Mouse (Mus musculus): Measurements from ENCODE around the gene Hdac4. TPM values are rescaled to one million over a fixed set of nuclear protein-coding genes. Genes with fewer than 3 reads are reported as not detected.
A peak's percentile ranks its signal among the peaks of the same experiment; 100 is the strongest.

The Hdac4 gene
- polyA plus RNA-seq, 1 experiment from 2014 or later = 32.7 TPM

DNA sequence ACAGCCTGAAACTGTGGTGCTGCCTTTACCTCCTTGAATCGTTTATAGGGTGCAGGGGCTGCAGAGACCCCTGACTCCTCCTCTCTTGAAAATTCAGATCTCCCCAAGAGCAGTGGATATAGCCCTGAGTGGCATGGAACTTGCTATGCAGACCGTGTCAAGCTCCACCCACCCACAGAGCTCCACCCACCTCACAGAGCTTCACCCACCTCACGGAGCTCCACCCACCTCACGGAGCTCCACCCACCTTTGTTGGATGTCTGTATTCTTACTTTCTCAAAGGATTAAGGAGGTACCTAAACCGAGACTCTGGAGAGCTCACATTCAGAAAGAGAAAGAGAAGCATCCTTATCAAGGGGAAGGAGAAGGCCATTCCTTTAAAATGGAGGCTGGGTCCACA is 279.5 kb downstream of the Hdac4 start:
- no peak overlapping the region for H3K4me2 ChIP-seq (ENCODE audit: low read depth)
- H3K27me3 ChIP-seq (ENCODE audit: control insufficient read depth, insufficient read depth, low read length) = no peaks in the 10 kb centered on the region
- no peak overlapping the region for H3K27ac ChIP-seq (ENCODE audit: low read depth, low read length)
- no peak overlapping the region for H3K9ac ChIP-seq (ENCODE audit: low read length)
- WGBS = 76% methylated on average over 5 of the region's 5 CpGs
- no peaks in the 10 kb centered on the region for H3K36me3 ChIP-seq (ENCODE audit: control insufficient read depth, insufficient read depth, low read length)
- no peak overlapping the region for H3K4me3 ChIP-seq (ENCODE audit: low read depth, low read length)
- no peaks in the 10 kb centered on the region for H3K9me3 ChIP-seq (ENCODE audit: control insufficient read depth, low read length)
- no peaks in the 10 kb centered on the region for H3K4me1 ChIP-seq (ENCODE audit: control insufficient read depth, insufficient read depth, low read length)
- DNase-seq (ENCODE audit: low spot score) (no peak), ATAC-seq (ENCODE audit: insufficient read depth, low FRiP score, low TSS enrichment) (no peak)

GRCm38 (mm10) chr1:91914648-91915047 is 280.9 kb downstream of the Hdac4 start:
- Histone ChIP-seq H3K4me3 (ENCODE audit: low read depth, low read length) (no peak overlapping the region), H3K27ac (ENCODE audit: low read depth, low read length) (no peak overlapping the region), H3K4me1 (ENCODE audit: control insufficient read depth, insufficient read depth, low read length) (no peaks in the 10 kb centered on the region), H3K9me3 (ENCODE audit: control insufficient read depth, low read length) (no peaks in the 10 kb centered on the region), H3K9ac (ENCODE audit: low read length) (no peak overlapping the region), H3K27me3 (ENCODE audit: control insufficient read depth, insufficient read depth, low read length) (no peaks in the 10 kb centered on the region), H3K4me2 (ENCODE audit: low read depth) (no peak overlapping the region), H3K36me3 (ENCODE audit: control insufficient read depth, insufficient read depth, low read length) (no peaks in the 10 kb centered on the region)
- DNase-seq (ENCODE audit: low spot score) = no peak
- no peak for ATAC-seq (ENCODE audit: insufficient read depth, low FRiP score, low TSS enrichment)
- WGBS = 56% methylated on average over 3 of the region's 3 CpGs

DNA sequence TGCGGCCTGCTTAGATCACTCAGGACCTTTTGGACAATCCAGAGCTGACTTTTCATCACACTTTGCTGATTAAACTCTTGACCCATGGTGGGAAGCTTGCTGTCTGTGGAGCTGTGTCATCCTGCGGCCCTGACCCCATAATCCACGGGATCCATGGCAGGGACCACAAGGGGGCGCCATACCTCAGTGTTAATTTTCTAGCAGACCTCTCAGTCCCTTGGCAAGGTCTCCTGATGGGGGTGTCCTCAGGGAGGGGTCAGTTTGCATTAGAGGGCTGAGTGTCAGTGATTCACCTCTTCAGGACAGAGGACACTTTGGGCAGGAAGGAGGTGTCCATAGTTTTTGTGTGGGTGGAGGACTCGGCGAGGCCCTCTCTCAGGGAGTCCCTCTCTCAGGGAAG is 281.6 kb downstream of the Hdac4 start:
- no peak overlapping the region for H3K4me2 ChIP-seq (ENCODE audit: low read depth)
- no peaks in the 10 kb centered on the region for H3K36me3 ChIP-seq (ENCODE audit: control insufficient read depth, insufficient read depth, low read length)
- no peaks in the 10 kb centered on the region for H3K27me3 ChIP-seq (ENCODE audit: control insufficient read depth, insufficient read depth, low read length)
- no peaks in the 10 kb centered on the region for H3K9me3 ChIP-seq (ENCODE audit: control insufficient read depth, low read length)
- ATAC-seq (ENCODE audit: insufficient read depth, low FRiP score, low TSS enrichment) = no peak
- H3K9ac ChIP-seq (ENCODE audit: low read length) = no peak overlapping the region
- H3K27ac ChIP-seq (ENCODE audit: low read depth, low read length) = no peak overlapping the region
- no peaks in the 10 kb centered on the region for H3K4me1 ChIP-seq (ENCODE audit: control insufficient read depth, insufficient read depth, low read length)
- peak; percentile 53 for DNase-seq (ENCODE audit: low spot score)
- no peak overlapping the region for H3K4me3 ChIP-seq (ENCODE audit: low read depth, low read length)
- WGBS = 47% methylated on average over 6 of the region's 6 CpGs

- Histone ChIP-seq H3K4me3 (ENCODE audit: low read depth, low read length) (no peak overlapping the region), H3K9me3 (ENCODE audit: control insufficient read depth, low read length) (no peaks in the 10 kb centered on the region), H3K36me3 (ENCODE audit: control insufficient read depth, insufficient read depth, low read length) (no peaks in the 10 kb centered on the region), H3K9ac (ENCODE audit: low read length) (no peak overlapping the region), H3K4me1 (ENCODE audit: control insufficient read depth, insufficient read depth, low read length) (no peaks in the 10 kb centered on the region), H3K27ac (ENCODE audit: low read depth, low read length) (no peak overlapping the region), H3K4me2 (ENCODE audit: low read depth) (no peak overlapping the region), H3K27me3 (ENCODE audit: control insufficient read depth, insufficient read depth, low read length) (no peaks in the 10 kb centered on the region)
- 52% methylated on average over 10 of the region's 10 CpGs for WGBS
- DNase-seq (ENCODE audit: low spot score) = no peak
- ATAC-seq (ENCODE audit: insufficient read depth, low FRiP score, low TSS enrichment) = no peak
Observed at GRCm38 (mm10) chr1:91912227-91913119, 283.0 kb downstream of the Hdac4 start.

DNA sequence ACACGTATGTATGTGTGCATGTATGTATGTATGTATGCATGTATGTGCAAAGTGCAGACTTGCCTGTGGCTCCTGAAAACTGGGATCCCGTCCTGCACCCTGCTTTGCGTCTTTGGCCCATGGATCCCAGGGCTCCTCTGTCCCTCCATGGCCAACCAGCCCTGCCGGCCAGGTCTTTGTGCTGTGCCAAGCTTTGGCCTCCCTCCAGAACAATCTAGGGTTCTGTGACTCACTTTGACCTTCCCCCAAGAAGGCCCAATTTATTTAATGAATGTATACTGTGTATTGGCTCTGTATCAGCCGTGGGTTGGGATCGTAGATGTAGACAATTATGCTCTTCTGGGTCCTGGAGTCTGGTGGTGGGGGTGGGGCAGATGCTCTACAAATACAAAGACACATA is 290.2 kb downstream of the Hdac4 start:
- Histone ChIP-seq H3K4me1 (ENCODE audit: control insufficient read depth, insufficient read depth, low read length) (no peaks in the 10 kb centered on the region), H3K9me3 (ENCODE audit: control insufficient read depth, low read length) (no peaks in the 10 kb centered on the region), H3K9ac (ENCODE audit: low read length) (no peak overlapping the region), H3K27ac (ENCODE audit: low read depth, low read length) (no peak overlapping the region), H3K4me2 (ENCODE audit: low read depth) (no peak overlapping the region), H3K36me3 (ENCODE audit: control insufficient read depth, insufficient read depth, low read length) (no peaks in the 10 kb centered on the region), H3K4me3 (ENCODE audit: low read depth, low read length) (no peak overlapping the region), H3K27me3 (ENCODE audit: control insufficient read depth, insufficient read depth, low read length) (no peaks in the 10 kb centered on the region)
- ATAC-seq (ENCODE audit: insufficient read depth, low FRiP score, low TSS enrichment) (no peak), DNase-seq (ENCODE audit: low spot score) (no peak)
- 87% methylated on average over 6 of the region's 6 CpGs for WGBS

DNA sequence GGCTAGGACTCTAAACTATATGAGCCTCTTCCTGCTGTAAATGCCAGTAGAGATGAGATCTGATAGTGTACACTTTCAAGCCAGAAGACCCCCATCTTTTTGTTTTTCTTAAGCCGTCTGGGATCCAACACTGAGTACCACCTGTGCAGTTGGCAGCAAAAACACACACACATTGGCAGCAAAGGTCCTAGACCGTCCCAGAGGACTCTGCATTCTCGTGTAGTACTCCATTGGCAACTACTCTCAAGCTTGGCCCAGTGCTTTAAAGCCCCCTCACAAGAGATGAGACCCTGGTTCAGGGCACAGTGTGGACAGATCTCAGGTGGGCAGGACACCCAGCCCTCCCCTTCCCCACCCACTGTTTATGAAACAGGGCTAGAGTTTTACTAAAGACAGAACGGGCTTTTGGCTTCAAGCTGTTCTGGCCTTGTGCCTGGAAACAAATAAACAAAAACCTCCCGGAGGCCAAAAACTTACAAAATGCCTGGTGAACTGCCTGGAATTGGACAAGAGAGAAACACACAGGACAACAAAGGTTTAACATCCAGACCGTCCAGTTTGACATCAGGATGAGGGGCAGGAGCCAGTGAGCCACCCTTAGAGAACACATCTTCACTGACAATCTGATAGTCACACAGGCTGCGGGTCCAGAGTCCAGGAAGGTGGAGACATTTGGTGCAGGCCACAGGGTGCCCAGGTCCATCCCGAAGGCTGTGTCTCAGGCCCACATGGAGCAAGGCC is 292.1 kb downstream of the Hdac4 start:
- WGBS = 73% methylated on average over 8 of the region's 8 CpGs
- H3K4me3 ChIP-seq (ENCODE audit: low read depth, low read length) = no peak overlapping the region
- H3K4me2 ChIP-seq (ENCODE audit: low read depth) = no peak overlapping the region
- no peaks in the 10 kb centered on the region for H3K4me1 ChIP-seq (ENCODE audit: control insufficient read depth, insufficient read depth, low read length)
- DNase-seq (ENCODE audit: low spot score) (no peak), ATAC-seq (ENCODE audit: insufficient read depth, low FRiP score, low TSS enrichment) (no peak)
- H3K27ac ChIP-seq (ENCODE audit: low read depth, low read length) = no peak overlapping the region
- no peak overlapping the region for H3K9ac ChIP-seq (ENCODE audit: low read length)
- no peaks in the 10 kb centered on the region for H3K9me3 ChIP-seq (ENCODE audit: control insufficient read depth, low read length)
- H3K27me3 ChIP-seq (ENCODE audit: control insufficient read depth, insufficient read depth, low read length) = no peaks in the 10 kb centered on the region
- H3K36me3 ChIP-seq (ENCODE audit: control insufficient read depth, insufficient read depth, low read length) = no peaks in the 10 kb centered on the region

DNA sequence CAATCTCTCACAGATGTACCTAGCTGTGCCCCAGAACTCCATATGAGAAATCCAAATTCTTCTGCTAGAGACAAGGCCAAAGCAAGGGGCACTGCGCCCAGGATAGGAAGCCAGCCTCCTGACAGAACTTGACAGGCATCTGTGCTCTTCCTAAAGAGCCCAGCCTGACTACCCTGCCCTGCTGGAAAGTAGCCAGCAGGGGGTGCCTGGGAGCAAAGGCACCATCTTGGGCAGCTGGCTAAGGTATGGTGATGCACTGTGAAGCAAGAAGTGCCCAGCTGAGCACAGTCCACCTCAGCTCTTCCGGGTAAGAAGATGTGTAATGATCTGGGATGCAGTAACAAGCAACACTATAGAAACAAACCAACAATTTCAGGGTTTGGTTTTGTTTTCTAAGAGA is 298.4 kb downstream of the Hdac4 start:
- H3K4me3 ChIP-seq (ENCODE audit: low read depth, low read length) = no peak overlapping the region
- H3K27ac ChIP-seq (ENCODE audit: low read depth, low read length) = no peak overlapping the region
- H3K9me3 ChIP-seq (ENCODE audit: control insufficient read depth, low read length) = no peaks in the 10 kb centered on the region
- no peaks in the 10 kb centered on the region for H3K4me1 ChIP-seq (ENCODE audit: control insufficient read depth, insufficient read depth, low read length)
- H3K36me3 ChIP-seq (ENCODE audit: control insufficient read depth, insufficient read depth, low read length) = no peaks in the 10 kb centered on the region
- DNase-seq (ENCODE audit: low spot score) (no peak), ATAC-seq (ENCODE audit: insufficient read depth, low FRiP score, low TSS enrichment) (no peak)
- H3K27me3 ChIP-seq (ENCODE audit: control insufficient read depth, insufficient read depth, low read length) = no peaks in the 10 kb centered on the region
- no peak overlapping the region for H3K4me2 ChIP-seq (ENCODE audit: low read depth)
- WGBS = 88% methylated on average over 2 of the region's 2 CpGs
- H3K9ac ChIP-seq (ENCODE audit: low read length) = no peak overlapping the region

DNA sequence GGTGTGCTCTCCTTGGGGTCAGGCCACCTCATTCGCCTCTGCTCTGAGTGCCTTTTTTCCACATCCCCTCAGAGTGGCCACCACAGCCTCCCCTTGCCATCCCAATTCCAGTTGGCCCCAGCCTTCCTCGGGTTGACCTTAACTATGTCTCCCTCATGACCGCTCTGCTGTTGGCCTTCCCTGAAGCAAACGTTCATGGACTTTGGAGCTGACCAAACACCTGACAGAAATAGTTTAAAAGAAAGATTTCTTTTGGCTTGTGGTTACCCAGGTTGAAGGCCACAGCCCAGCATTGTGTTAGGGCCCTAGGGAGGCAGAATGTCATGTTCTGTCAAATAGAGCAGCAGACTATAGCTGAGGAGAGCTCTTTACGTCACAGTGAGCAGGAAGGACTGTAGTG is 301.2 kb downstream of the Hdac4 start:
- no peak for ATAC-seq (ENCODE audit: insufficient read depth, low FRiP score, low TSS enrichment)
- Histone ChIP-seq H3K4me2 (ENCODE audit: low read depth) (no peak overlapping the region), H3K27ac (ENCODE audit: low read depth, low read length) (no peak overlapping the region), H3K9ac (ENCODE audit: low read length) (no peak overlapping the region), H3K4me3 (ENCODE audit: low read depth, low read length) (no peak overlapping the region), H3K4me1 (ENCODE audit: control insufficient read depth, insufficient read depth, low read length) (no peaks in the 10 kb centered on the region), H3K27me3 (ENCODE audit: control insufficient read depth, insufficient read depth, low read length) (no peaks in the 10 kb centered on the region), H3K36me3 (ENCODE audit: control insufficient read depth, insufficient read depth, low read length) (no peaks in the 10 kb centered on the region), H3K9me3 (ENCODE audit: control insufficient read depth, low read length) (no peaks in the 10 kb centered on the region)
- no peak for DNase-seq (ENCODE audit: low spot score)
- 94% methylated on average over 5 of the region's 5 CpGs for WGBS

- Histone ChIP-seq H3K27ac (ENCODE audit: low read depth, low read length) (no peak overlapping the region), H3K9ac (ENCODE audit: low read length) (no peak overlapping the region), H3K36me3 (ENCODE audit: control insufficient read depth, insufficient read depth, low read length) (no peaks in the 10 kb centered on the region), H3K4me1 (ENCODE audit: control insufficient read depth, insufficient read depth, low read length) (no peaks in the 10 kb centered on the region), H3K4me3 (ENCODE audit: low read depth, low read length) (no peak overlapping the region), H3K27me3 (ENCODE audit: control insufficient read depth, insufficient read depth, low read length) (no peaks in the 10 kb centered on the region), H3K4me2 (ENCODE audit: low read depth) (no peak overlapping the region), H3K9me3 (ENCODE audit: control insufficient read depth, low read length) (no peaks in the 10 kb centered on the region)
- WGBS = 87% methylated on average over 11 of the region's 11 CpGs
- DNase-seq (ENCODE audit: low spot score) (no peak), ATAC-seq (ENCODE audit: insufficient read depth, low FRiP score, low TSS enrichment) (no peak)
Observed at GRCm38 (mm10) chr1:91893598-91893997, 301.9 kb downstream of the Hdac4 start.

Measured in neural tube, embryonic 11.5 days (tissue).